Mouse (Mus musculus): Measurements from ENCODE around the gene Dnah14.

The Dnah14 gene

GRCm38 (mm10) chr1:181852466-181852865, 276.1 kb downstream of the Dnah14 start:
- DNase-seq (ENCODE audit: low spot score in 2 of 2): no peak

GRCm38 (mm10) chr1:181853081-181853736, 276.9 kb downstream of the Dnah14 start:
- DNase-seq (ENCODE audit: low spot score in 2 of 2): no peak

DNA sequence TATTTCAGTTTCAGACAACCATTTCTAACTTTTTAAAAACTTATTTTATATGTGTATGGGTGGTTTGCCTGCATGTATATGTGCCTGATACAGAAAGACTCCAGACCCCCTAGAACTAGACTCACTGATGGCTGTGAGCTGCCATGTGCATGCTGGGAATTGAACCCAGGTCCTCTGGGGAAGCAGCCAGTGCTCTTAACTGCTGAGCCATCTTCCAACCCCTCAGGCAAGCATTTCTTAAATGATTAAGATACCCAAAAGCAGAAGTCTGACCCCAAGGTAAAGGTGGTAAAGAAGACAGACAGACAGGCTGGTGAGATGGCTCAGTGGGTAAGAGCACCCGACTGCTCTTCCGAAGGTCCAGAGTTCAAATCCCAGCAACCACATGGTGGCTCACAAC, 278.5 kb downstream of the Dnah14 start:
- DNase-seq (ENCODE audit: low spot score in 2 of 2): no peak

DNA sequence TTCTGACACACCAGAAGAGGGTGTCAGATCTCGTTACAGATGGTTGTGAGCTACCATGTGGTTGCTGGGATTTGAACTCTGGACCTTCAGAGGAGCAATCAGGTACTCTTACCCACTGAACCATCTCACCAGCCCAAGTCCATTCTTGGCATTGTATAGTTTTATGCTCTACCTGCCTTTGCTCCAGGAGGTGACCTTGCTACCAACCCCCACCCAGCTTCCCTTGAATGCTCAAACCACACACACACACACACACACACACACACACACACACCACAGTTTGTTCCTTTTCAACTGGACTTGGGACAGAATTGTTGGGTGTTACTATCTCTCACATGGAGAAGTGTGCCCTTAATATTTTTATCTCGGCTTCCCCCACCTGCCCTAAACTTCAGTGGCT, 280.0 kb downstream of the Dnah14 start:
- no peak for DNase-seq (ENCODE audit: low spot score in 2 of 2)

GRCm38 (mm10) chr1:181860659-181861058, 284.3 kb downstream of the Dnah14 start:
- no peak for DNase-seq (ENCODE audit: low spot score in 2 of 2)

GRCm38 (mm10) chr1:181861181-181861902, 285.0 kb downstream of the Dnah14 start:
- no peak for DNase-seq (ENCODE audit: low spot score in 2 of 2)

- DNase-seq (ENCODE audit: low spot score in 2 of 2): no peak
Observed at GRCm38 (mm10) chr1:181862676-181863374, 286.5 kb downstream of the Dnah14 start.

DNA sequence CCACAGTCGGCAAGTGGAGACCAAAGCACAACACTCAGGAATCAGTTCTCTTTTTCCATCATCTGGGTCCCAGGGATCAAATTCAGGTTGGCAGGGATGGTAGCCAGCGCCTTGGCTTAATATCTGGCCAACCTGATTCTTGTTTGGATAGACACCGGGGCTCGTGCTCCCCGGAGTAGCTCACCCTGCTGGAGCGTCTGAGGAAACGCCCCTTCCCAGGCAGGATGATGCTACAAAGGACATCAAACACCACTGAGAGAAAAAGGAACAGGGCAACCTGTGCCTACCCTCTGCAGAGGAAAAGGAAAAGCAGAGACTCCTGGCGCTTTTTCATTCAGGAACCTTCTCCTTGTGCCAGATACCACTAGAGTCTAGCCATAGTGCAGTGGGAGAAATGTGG, 287.1 kb downstream of the Dnah14 start:
- DNase-seq (ENCODE audit: low spot score in 2 of 2): no peak
